Mouse (Mus musculus): Measurements from ENCODE around the gene Vps9d1.
"Not testable (repeated sequence)": the region's sequence is repeated elsewhere in the genome, so short reads cannot be mapped to it uniquely, and the experiment has no call there.

DNA sequence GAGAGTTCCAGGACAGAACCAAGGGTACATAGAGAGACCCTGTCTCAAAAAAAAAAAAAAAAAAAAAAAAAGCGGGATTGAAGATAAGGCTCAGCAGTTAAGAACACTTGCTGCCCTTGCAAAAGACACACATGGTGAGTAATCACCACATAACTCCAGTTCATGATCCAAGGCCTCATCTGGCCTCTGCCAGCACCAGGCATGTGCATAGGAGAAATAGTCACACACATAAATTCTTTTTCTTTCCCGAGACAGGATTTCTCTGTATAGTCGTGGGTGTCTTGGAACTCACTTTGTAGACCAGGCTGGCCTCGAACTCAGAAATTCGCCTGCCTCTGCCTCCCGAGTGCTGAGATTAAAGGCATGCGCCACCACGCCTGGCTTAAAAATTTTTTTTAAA is 3.4 kb upstream of the Vps9d1 start:
- TF ChIP-seq CTCF (IDR thresholded peaks at IDR 0.05; ENCODE audit: control insufficient read depth, insufficient read depth, low read length); POLR2A (IDR thresholded peaks at IDR 0.05; ENCODE audit: borderline replicate concordance, control insufficient read depth, low read depth, low read length): not testable (repeated sequence)
